Mouse (Mus musculus): ENCODE measurements at regions not wholly inside any gene's neighbourhood (a gene's known extent, or its start where the extent isn't known, plus 50 kb on each side); places are given as distances from the start of the nearest gene placed in this dataset.

GRCm38 (mm10) chr12:61307396-61307795, 215.6 kb upstream of the Lrfn5 start:
- peak; percentile 21; the same call in 1 of the 2 replicates for ATAC-seq

GRCm38 (mm10) chr12:61322114-61322513, 200.8 kb upstream of the Lrfn5 start:
- H3K36me3 ChIP-seq (ENCODE audit: poor library complexity, severe bottlenecking): no peaks in the 10 kb centered on the region
- peak; percentile 82 for ATAC-seq

More at GRCm38 (mm10) chr12:61307396-61307795, 215.6 kb upstream of the Lrfn5 start:
- Histone ChIP-seq H3K4me3 (no peak overlapping the region), H3K4me2 (no peak overlapping the region), H3K27me3 (no peaks in the 10 kb centered on the region), H3K9me3 (replicated peaks) (no peaks in the 10 kb centered on the region), H3K9ac (no peak overlapping the region), H3K27ac (no peak overlapping the region), H3K36me3 (ENCODE audit: poor library complexity, severe bottlenecking) (no peaks in the 10 kb centered on the region), H3K4me1 (no peaks in the 10 kb centered on the region)

GRCm38 (mm10) chr12:61332164-61332563, 190.8 kb upstream of the Lrfn5 start:
- Histone ChIP-seq H3K27ac (no peak overlapping the region), H3K4me2 (no peak overlapping the region), H3K4me1 (no peaks in the 10 kb centered on the region), H3K27me3 (no peaks in the 10 kb centered on the region), H3K9ac (no peak overlapping the region), H3K36me3 (ENCODE audit: poor library complexity, severe bottlenecking) (no peaks in the 10 kb centered on the region), H3K9me3 (replicated peaks) (no peaks in the 10 kb centered on the region), H3K4me3 (no peak overlapping the region)
- 83% methylated on average over 3 of the region's 3 CpGs for WGBS
- ATAC-seq: no peak

More at GRCm38 (mm10) chr12:61322114-61322513, 200.8 kb upstream of the Lrfn5 start:
- H3K27me3 ChIP-seq: no peaks in the 10 kb centered on the region
- H3K27ac ChIP-seq: no peak overlapping the region
- no peak overlapping the region for H3K4me2 ChIP-seq
- H3K9ac ChIP-seq: no peak overlapping the region
- no peaks in the 10 kb centered on the region for H3K4me1 ChIP-seq
- H3K9me3 ChIP-seq (replicated peaks): no peaks in the 10 kb centered on the region
- 88% methylated on average over 1 of the region's 1 CpGs for WGBS
- H3K4me3 ChIP-seq: no peak overlapping the region
